Mouse (Mus musculus): Measurements from ENCODE around the gene Pex3. TPM values are rescaled to one million over a fixed set of nuclear protein-coding genes. Genes with fewer than 3 reads are reported as not detected.
A peak's percentile ranks its signal among the peaks of the same experiment; 100 is the strongest.

Gene Pex3
- polyA plus RNA-seq, 1 experiment from 2014 or later: 28.3 TPM

- H3K4me2 ChIP-seq: no peak overlapping the region
- H3K9me3 ChIP-seq: no peaks in the 10 kb centered on the region
- no peak overlapping the region for H3K9ac ChIP-seq
- ATAC-seq (ENCODE audit: insufficient number of reproducible peaks, insufficient read depth, low FRiP score, low TSS enrichment, low read depth): no peak
- peaks cover 10% of the 10 kb centered on the region; the same call in 1 of the 2 replicates for H3K4me1 ChIP-seq
- H3K27me3 ChIP-seq: peaks cover 23% of the 10 kb centered on the region
- WGBS: 71% methylated on average over 6 of the region's 6 CpGs
- H3K36me3 ChIP-seq: no peaks in the 10 kb centered on the region
- no peak overlapping the region for H3K27ac ChIP-seq
- no peak overlapping the region for H3K4me3 ChIP-seq
These were observed 73.6 kb downstream of the Pex3 start for GRCm38 (mm10) chr10:13479341-13479740.

- Histone ChIP-seq H3K4me2 (peak overlapping the region; percentile 99), H3K27me3 (peaks cover 51% of the 10 kb centered on the region), H3K9me3 (no peaks in the 10 kb centered on the region), H3K4me3 (0 out of 2 replicates have a peak overlapping the region, but pooled peaks have one; percentile 70), H3K9ac (no peak overlapping the region), H3K27ac (0 out of 2 replicates have a peak overlapping the region, but pooled peaks have one; percentile 5), H3K4me1 (peaks cover 14% of the 10 kb centered on the region), H3K36me3 (no peaks in the 10 kb centered on the region)
- no peak for ATAC-seq (ENCODE audit: insufficient number of reproducible peaks, insufficient read depth, low FRiP score, low TSS enrichment, low read depth)
- WGBS: 26% methylated on average over 7 of the region's 7 CpGs
These were observed 77.8 kb downstream of the Pex3 start for GRCm38 (mm10) chr10:13475121-13475520.

DNA sequence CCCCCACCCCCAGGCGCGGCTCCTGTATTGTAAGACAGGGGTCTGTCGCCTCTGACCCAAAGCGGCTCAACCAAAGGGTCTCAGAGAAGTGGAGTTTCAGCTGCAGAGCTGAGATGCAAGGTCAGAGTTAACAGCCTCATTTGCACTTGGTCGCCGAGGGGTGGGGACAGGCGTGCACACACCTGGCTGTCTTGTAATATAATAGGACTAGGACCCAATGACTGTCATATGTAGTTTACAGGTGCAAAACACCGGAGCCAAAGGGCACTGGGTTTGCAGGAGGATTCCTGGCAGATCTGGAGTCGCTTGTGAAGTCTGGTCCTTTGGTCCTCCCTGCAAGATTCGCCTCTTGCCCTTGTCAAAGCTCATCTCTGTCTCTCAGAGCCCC lies 78.4 kb downstream of the Pex3 start:
- Histone ChIP-seq H3K4me1 (peaks cover 14% of the 10 kb centered on the region), H3K27me3 (peaks cover 51% of the 10 kb centered on the region), H3K4me2 (peak overlapping the region; percentile 99), H3K36me3 (no peaks in the 10 kb centered on the region), H3K9ac (peak overlapping the region; percentile 79), H3K4me3 (peak overlapping the region; percentile 70), H3K27ac (0 out of 2 replicates have a peak overlapping the region, but pooled peaks have one; percentile 5), H3K9me3 (no peaks in the 10 kb centered on the region)
- WGBS: 4% methylated on average over 10 of the region's 10 CpGs
- no peak for ATAC-seq (ENCODE audit: insufficient number of reproducible peaks, insufficient read depth, low FRiP score, low TSS enrichment, low read depth)

Other genes with a start within 250 kb of the Pex3 start
- 22.9 and 24.9 TPM in 2 replicates for gene Phactr2, start 78.7 kb downstream of the Pex3 start, polyA plus RNA-seq (2015; fragmentation: Nextera tagmentation; extraction: Ambion mirVana)
- gene Fuca2, start 53.6 kb downstream of the Pex3 start, polyA plus RNA-seq (2015; fragmentation: Nextera tagmentation; extraction: Ambion mirVana): 40.5 and 49.4 TPM in 2 replicates
- 4.8 TPM in 2 replicates for gene Adat2, start 248 bp downstream of the Pex3 start, polyA plus RNA-seq (2015; fragmentation: Nextera tagmentation; extraction: Ambion mirVana)